Mouse (Mus musculus): ENCODE data around the gene Olfr340.
"Not testable (repeated sequence)": the region's sequence is repeated elsewhere in the genome, so short reads cannot be mapped to it uniquely, and the experiment has no call there.

The Olfr340 gene

DNA sequence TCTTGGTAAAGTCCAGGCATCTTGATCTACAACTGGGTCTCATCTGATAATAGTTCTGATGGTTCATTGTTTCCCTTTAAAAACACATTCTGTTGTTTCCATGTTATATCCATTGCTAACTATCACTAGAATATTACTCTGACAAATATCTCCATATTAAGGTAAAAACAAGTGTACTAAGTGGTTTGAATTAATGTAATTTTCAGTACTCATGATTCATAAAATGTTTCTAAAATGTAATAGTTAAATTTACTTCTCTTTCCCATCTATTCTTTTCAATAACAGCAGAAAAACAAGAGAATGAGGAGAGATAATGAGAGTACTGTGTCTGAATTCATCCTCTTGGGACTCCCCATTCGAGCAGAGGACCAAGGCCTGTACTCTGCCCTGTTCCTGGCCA lies at the start of gene Olfr340:
Gene Olfr340, plus strand, starts transcription at position 301 of the 400 bp plus-strand sequence.
- DNase-seq (ENCODE audit: low spot score in 2 of 2), result no peak

GRCm38 (mm10) chr2:36415174-36415573 lies 37.2 kb upstream of the Olfr340 start:
- DNase-seq (ENCODE audit: low spot score in 2 of 2), result not testable (repeated sequence)

GRCm38 (mm10) chr2:36415591-36415990 lies 36.8 kb upstream of the Olfr340 start:
- DNase-seq (ENCODE audit: low spot score in 2 of 2), result not testable (repeated sequence)

DNA sequence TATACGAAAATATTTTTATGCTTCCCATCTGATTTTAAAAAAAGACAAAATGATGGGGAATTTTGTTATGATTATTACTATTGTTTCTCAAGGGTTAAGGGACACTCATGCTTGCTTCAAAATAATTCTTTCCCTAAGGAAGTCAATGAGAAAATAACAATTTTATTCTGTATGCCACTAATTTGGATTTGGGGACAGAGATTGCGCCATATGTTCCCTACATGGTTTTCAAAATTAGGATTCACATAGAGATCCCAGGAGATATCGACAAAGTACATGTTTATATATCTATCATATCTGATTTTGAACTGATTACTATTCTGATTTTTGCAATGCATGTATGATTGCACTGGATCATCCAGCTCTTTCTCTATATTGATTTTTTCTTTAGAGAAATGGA lies 33.7 kb upstream of the Olfr340 start, which contains the start of gene Olfr339:
Gene Olfr339, plus strand, starts transcription at position 301 of the 400 bp plus-strand sequence.
- DNase-seq (ENCODE audit: low spot score in 2 of 2), result no peak

DNA sequence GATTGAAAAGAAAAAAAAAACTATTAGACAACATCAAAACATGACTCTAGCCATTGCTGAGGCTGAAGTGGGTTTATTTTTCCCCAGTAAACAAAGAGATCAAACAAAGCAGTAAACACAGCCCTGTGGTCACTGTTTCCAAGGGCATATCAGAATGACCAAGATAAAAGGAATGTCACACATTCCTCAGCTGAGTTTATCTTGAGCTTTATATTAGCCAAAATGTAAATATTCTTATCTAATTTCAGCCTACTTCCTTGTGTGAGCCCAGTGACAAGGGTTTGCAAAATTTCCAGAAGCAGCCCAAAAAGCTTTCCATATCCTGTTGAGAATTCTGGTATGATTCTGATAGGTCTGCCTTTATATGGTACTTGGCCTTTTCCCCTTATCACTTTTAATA lies 21.2 kb downstream of the Olfr340 start:
- no peak for DNase-seq (ENCODE audit: low spot score in 2 of 2)

DNA sequence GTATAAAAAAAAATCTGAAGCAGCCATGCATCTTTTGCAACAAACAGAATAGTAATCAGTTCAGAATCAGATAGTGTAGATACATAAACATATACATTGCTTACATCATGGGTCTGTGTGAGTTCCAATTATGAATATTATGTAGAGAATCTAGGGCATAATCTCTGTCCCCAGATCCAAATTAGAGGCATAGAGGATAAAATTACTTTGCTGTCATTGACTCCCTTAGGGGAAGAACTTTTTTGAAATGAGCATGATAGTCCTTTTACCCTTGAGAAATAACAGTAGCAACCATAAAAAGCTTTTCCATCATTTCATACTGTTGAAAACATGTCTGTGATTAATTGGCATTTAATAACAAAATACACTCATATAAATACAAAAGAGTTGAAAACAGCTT lies 30.0 kb downstream of the Olfr340 start, which contains the start of gene Olfr341:
Gene Olfr341, minus strand, starts transcription at position 101 of the 400 bp plus-strand sequence.
- no peak for DNase-seq (ENCODE audit: low spot score in 2 of 2)
